Mouse (Mus musculus): Measurements from ENCODE around the gene Cntnap2. TPM values are rescaled to one million over a fixed set of nuclear protein-coding genes. Genes with fewer than 3 reads are reported as not detected.

Cntnap2 gene
- polyA plus RNA-seq, 1 experiment: not detected

DNA sequence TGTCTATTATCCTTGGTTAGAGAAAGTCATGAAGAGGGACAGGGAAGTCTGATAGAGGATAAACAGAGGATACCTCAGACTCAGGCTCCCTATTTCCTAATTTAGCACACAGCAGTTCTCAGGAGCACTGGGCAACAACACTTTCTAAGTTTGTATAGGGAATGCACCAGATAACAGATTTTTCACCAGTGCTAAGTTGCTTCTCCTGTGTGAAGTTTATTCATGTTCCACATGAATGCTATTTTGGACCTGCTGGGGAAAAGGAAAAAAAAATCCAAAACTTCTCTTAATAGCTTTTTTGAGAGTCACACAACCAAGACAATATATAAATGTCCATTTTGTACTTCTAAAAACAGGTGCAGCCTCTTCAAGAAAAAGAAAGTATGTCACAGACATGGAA is 1361.2 kb downstream of the Cntnap2 start:
- no peaks in the 10 kb centered on the region for H3K36me3 ChIP-seq (ENCODE audit: control insufficient read depth, insufficient read depth)
- H3K4me3 ChIP-seq: no peak overlapping the region
- TF ChIP-seq MYOG (IDR thresholded peaks at IDR 0.05; ENCODE audit: control insufficient read depth in 1 of 3, insufficient read depth in 1 of 3, insufficient read length in 2 of 3, low read depth in 2 of 3): no peak
- TF ChIP-seq CEBPB (IDR thresholded peaks at IDR 0.05; ENCODE audit: insufficient read depth, poor library complexity, severe bottlenecking): no peak
- TF ChIP-seq TCF12 (IDR thresholded peaks at IDR 0.05; ENCODE audit: insufficient read depth, poor library complexity, severe bottlenecking): no peak
- no peak for TF ChIP-seq SRF (IDR thresholded peaks at IDR 0.05; ENCODE audit: control insufficient read depth, insufficient read length, low read depth)
- no peak for TF ChIP-seq POLR2AphosphoS2 (IDR thresholded peaks at IDR 0.05; ENCODE audit: insufficient read length, low read depth)
- no peak for TF ChIP-seq USF1 (IDR thresholded peaks at IDR 0.05; ENCODE audit: low read depth)
- TF ChIP-seq E2F4 (IDR thresholded peaks at IDR 0.05; ENCODE audit: insufficient read depth): no peak
- no peak for TF ChIP-seq MYOD1 (IDR thresholded peaks at IDR 0.05; ENCODE audit: control insufficient read depth in 1 of 3, insufficient read length in 2 of 3, low read depth in 2 of 3)
- TF ChIP-seq REST (IDR thresholded peaks at IDR 0.05; ENCODE audit: insufficient read depth, insufficient read length): no peak
- TF ChIP-seq TCF3 (IDR thresholded peaks at IDR 0.05; ENCODE audit: insufficient read length, low read depth): no peak
- TF ChIP-seq POLR2A (IDR thresholded peaks at IDR 0.05; ENCODE audit: insufficient read length, low read depth): no peak
- no peak for TF ChIP-seq MAX (IDR thresholded peaks at IDR 0.05; ENCODE audit: low read depth)
- H3ac ChIP-seq (ENCODE audit: control insufficient read depth, insufficient read length): no peak overlapping the region
- no peak overlapping the region for H3K4me2 ChIP-seq (ENCODE audit: low read depth)
- H3K27me3 ChIP-seq (ENCODE audit: control insufficient read depth, insufficient read depth, insufficient read length): no peaks in the 10 kb centered on the region
- H3K79me2 ChIP-seq (ENCODE audit: control insufficient read depth, insufficient read depth): no peaks in the 10 kb centered on the region

DNA sequence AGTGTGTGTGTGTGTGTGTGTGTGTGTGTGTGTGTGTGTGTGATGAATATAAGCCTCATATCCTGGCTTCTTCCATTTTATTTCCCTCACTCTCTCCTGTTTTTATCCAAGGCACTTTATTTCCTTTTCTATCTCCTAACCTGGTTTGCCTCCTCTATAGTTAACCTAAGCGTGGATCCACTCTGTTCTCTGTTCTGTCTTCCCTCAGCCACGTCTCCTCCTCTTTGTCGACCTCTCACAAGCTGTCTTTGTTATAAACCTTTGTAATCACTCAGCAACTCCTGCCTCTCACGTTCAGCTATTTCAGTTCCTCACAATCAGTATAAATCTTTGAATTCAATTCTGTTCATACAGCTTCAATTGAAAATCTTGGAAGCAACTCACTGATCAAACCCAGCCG is 1369.1 kb downstream of the Cntnap2 start:
- Histone ChIP-seq H3K79me2 (ENCODE audit: control insufficient read depth, insufficient read depth) (no peaks in the 10 kb centered on the region), H3K4me2 (ENCODE audit: low read depth) (no peak overlapping the region), H3K27me3 (ENCODE audit: control insufficient read depth, insufficient read depth, insufficient read length) (no peaks in the 10 kb centered on the region), H3K4me3 (no peak overlapping the region), H3K36me3 (ENCODE audit: control insufficient read depth, insufficient read depth) (no peaks in the 10 kb centered on the region), H3ac (ENCODE audit: control insufficient read depth, insufficient read length) (no peak overlapping the region)
- no peak for TF ChIP-seq SRF (IDR thresholded peaks at IDR 0.05; ENCODE audit: control insufficient read depth, insufficient read length, low read depth)
- TF ChIP-seq TCF3 (IDR thresholded peaks at IDR 0.05; ENCODE audit: insufficient read length, low read depth): no peak
- no peak for TF ChIP-seq POLR2AphosphoS2 (IDR thresholded peaks at IDR 0.05; ENCODE audit: insufficient read length, low read depth)
- TF ChIP-seq MYOG (IDR thresholded peaks at IDR 0.05; ENCODE audit: control insufficient read depth in 1 of 3, insufficient read depth in 1 of 3, insufficient read length in 2 of 3, low read depth in 2 of 3): no peak
- TF ChIP-seq CEBPB (IDR thresholded peaks at IDR 0.05; ENCODE audit: insufficient read depth, poor library complexity, severe bottlenecking): no peak
- TF ChIP-seq USF1 (IDR thresholded peaks at IDR 0.05; ENCODE audit: low read depth): no peak
- no peak for TF ChIP-seq REST (IDR thresholded peaks at IDR 0.05; ENCODE audit: insufficient read depth, insufficient read length)
- no peak for TF ChIP-seq TCF12 (IDR thresholded peaks at IDR 0.05; ENCODE audit: insufficient read depth, poor library complexity, severe bottlenecking)
- no peak for TF ChIP-seq MAX (IDR thresholded peaks at IDR 0.05; ENCODE audit: low read depth)
- no peak for TF ChIP-seq MYOD1 (IDR thresholded peaks at IDR 0.05; ENCODE audit: control insufficient read depth in 1 of 3, insufficient read length in 2 of 3, low read depth in 2 of 3)
- TF ChIP-seq E2F4 (IDR thresholded peaks at IDR 0.05; ENCODE audit: insufficient read depth): no peak

DNA sequence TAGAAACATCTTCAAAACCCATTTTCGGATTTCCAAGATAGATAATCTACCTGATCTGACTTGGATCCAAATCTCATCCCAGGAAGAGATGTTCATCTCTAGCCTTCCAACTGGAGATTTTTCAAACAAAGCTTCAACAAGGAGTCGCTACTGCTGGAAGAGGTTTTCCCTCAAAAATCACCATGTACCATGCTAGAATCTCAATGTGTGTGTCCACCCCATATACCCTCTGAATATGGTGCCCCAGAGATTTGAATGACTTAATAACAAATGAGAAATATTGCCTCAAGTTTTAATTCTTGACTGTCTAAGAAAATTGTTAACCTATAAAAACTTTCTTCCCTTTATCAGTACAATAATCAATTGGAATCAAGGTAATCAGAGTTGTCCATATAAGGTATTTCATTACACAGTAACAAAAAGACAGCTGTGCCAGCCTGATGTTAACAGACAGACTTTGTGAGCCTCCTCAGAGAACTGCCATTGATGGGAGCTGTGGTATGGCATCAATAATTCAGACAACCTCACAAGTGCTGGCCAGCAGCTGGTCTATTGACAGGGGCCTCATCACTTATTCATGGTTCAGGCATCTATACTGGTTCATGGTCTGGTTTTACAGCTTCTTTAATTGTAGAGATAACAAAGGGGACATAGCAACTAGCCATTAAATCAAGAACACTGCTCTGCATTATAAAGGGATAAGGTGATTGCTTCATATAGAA is 1391.9 kb downstream of the Cntnap2 start:
- Histone ChIP-seq H3K27me3 (ENCODE audit: control insufficient read depth, insufficient read depth, insufficient read length) (no peaks in the 10 kb centered on the region), H3ac (ENCODE audit: control insufficient read depth, insufficient read length) (no peak overlapping the region), H3K79me2 (ENCODE audit: control insufficient read depth, insufficient read depth) (no peaks in the 10 kb centered on the region), H3K4me2 (ENCODE audit: low read depth) (no peak overlapping the region), H3K4me3 (no peak overlapping the region), H3K36me3 (ENCODE audit: control insufficient read depth, insufficient read depth) (no peaks in the 10 kb centered on the region)
- TF ChIP-seq TCF12 (IDR thresholded peaks at IDR 0.05; ENCODE audit: insufficient read depth, poor library complexity, severe bottlenecking): no peak
- TF ChIP-seq POLR2AphosphoS2 (IDR thresholded peaks at IDR 0.05; ENCODE audit: insufficient read length, low read depth): no peak
- TF ChIP-seq CEBPB (IDR thresholded peaks at IDR 0.05; ENCODE audit: insufficient read depth, poor library complexity, severe bottlenecking): no peak
- no peak for TF ChIP-seq SRF (IDR thresholded peaks at IDR 0.05; ENCODE audit: control insufficient read depth, insufficient read length, low read depth)
- no peak for TF ChIP-seq USF1 (IDR thresholded peaks at IDR 0.05; ENCODE audit: low read depth)
- TF ChIP-seq POLR2A (IDR thresholded peaks at IDR 0.05; ENCODE audit: insufficient read length, low read depth): no peak
- no peak for TF ChIP-seq TCF3 (IDR thresholded peaks at IDR 0.05; ENCODE audit: insufficient read length, low read depth)
- no peak for TF ChIP-seq E2F4 (IDR thresholded peaks at IDR 0.05; ENCODE audit: insufficient read depth)

DNA sequence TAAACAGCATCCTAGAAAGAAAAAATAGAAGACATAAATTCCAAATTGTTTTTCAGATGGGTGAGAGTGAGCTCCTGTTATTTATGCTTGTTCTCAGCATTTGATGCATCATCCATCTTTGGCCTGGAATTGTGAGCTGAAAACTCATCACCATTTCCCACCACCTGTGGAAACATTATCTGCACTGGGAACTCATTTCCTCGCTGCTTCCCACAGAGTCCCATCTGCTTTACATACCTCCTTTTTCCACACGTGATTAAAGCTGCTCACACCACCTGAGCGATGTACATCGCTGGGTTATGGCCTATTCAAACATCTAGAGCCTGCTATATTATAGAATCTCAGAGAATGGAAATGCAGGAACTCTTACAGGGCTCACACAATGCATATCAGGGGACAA is 1413.5 kb downstream of the Cntnap2 start:
- no peak overlapping the region for H3ac ChIP-seq (ENCODE audit: control insufficient read depth, insufficient read length)
- TF ChIP-seq MYOD1 (IDR thresholded peaks at IDR 0.05; ENCODE audit: control insufficient read depth in 1 of 3, insufficient read length in 2 of 3, low read depth in 2 of 3) (no peak), CEBPB (IDR thresholded peaks at IDR 0.05; ENCODE audit: insufficient read depth, poor library complexity, severe bottlenecking) (no peak), POLR2AphosphoS2 (IDR thresholded peaks at IDR 0.05; ENCODE audit: insufficient read length, low read depth) (no peak), SRF (IDR thresholded peaks at IDR 0.05; ENCODE audit: control insufficient read depth, insufficient read length, low read depth) (no peak), USF1 (IDR thresholded peaks at IDR 0.05; ENCODE audit: low read depth) (no peak), TCF12 (IDR thresholded peaks at IDR 0.05; ENCODE audit: insufficient read depth, poor library complexity, severe bottlenecking) (no peak), TCF3 (IDR thresholded peaks at IDR 0.05; ENCODE audit: insufficient read length, low read depth) (no peak), MYOG (IDR thresholded peaks at IDR 0.05; ENCODE audit: control insufficient read depth in 1 of 3, insufficient read depth in 1 of 3, insufficient read length in 2 of 3, low read depth in 2 of 3) (no peak), POLR2A (IDR thresholded peaks at IDR 0.05; ENCODE audit: insufficient read length, low read depth) (no peak), E2F4 (IDR thresholded peaks at IDR 0.05; ENCODE audit: insufficient read depth) (no peak), MAX (IDR thresholded peaks at IDR 0.05; ENCODE audit: low read depth) (no peak), REST (IDR thresholded peaks at IDR 0.05; ENCODE audit: insufficient read depth, insufficient read length) (no peak)
- H3K4me2 ChIP-seq (ENCODE audit: low read depth): no peak overlapping the region
- H3K4me3 ChIP-seq: no peak overlapping the region
- H3K27me3 ChIP-seq (ENCODE audit: control insufficient read depth, insufficient read depth, insufficient read length): no peaks in the 10 kb centered on the region
- no peaks in the 10 kb centered on the region for H3K79me2 ChIP-seq (ENCODE audit: control insufficient read depth, insufficient read depth)
- H3K36me3 ChIP-seq (ENCODE audit: control insufficient read depth, insufficient read depth): no peaks in the 10 kb centered on the region
